Mouse (Mus musculus) heart, embryonic 11.5 days (tissue): ENCODE measurements around the gene Susd1. TPM values are rescaled to one million over a fixed set of nuclear protein-coding genes. Genes with fewer than 3 reads are reported as not detected.
A peak's percentile ranks its signal among the peaks of the same experiment; 100 is the strongest.

ENCODE experiments used
- ATAC-seq: fragments of 200-750 bp; cut with Nextera tagmentation; replicated peaks from 2 replicates; pipeline ENCODE4 v1.8.0; 2017; ENCODE audit warnings: moderate library complexity; ENCODE audit not compliant: insufficient number of reproducible peaks, low FRiP score, low TSS enrichment
- H3K27ac ChIP-seq: fragments of 300-500 bp; sonication (generic); 2 replicates; pipeline ENCODE4 v1.5.1; 2014; ENCODE audit warnings: mild to moderate bottlenecking, low read depth, low read length
- H3K27me3 ChIP-seq: fragments of 300-500 bp; sonication (generic); 2 replicates; pipeline ENCODE4 v1.6.1; 2014; ENCODE audit warnings: mild to moderate bottlenecking, low read length, mixed read lengths; ENCODE audit not compliant: control insufficient read depth, insufficient read depth
- H3K36me3 ChIP-seq: fragments of 300-500 bp; sonication (generic); 2 replicates; pipeline ENCODE4 v1.6.1; 2014; ENCODE audit warnings: mild to moderate bottlenecking, low read length, moderate library complexity, mixed read lengths; ENCODE audit not compliant: control insufficient read depth, insufficient read depth
- H3K4me1 ChIP-seq: fragments of 300-500 bp; sonication (generic); 2 replicates; pipeline ENCODE4 v1.6.1; 2014; ENCODE audit warnings: low read length; ENCODE audit not compliant: control insufficient read depth, insufficient read depth
- H3K4me2 ChIP-seq: fragments of 300-500 bp; sonication (generic); 2 replicates; pipeline ENCODE4 v1.6.1; 2014; ENCODE audit warnings: mild to moderate bottlenecking, moderate library complexity
- H3K4me3 ChIP-seq: fragments of 300-500 bp; sonication (generic); 2 replicates; pipeline ENCODE4 v1.5.1; 2014; ENCODE audit warnings: low read depth, low read length
- H3K9ac ChIP-seq: fragments of 300-500 bp; sonication (generic); 2 replicates; pipeline ENCODE4 v1.6.1; 2014; ENCODE audit warnings: mild to moderate bottlenecking, low read depth, low read length, moderate library complexity
- H3K9me3 ChIP-seq: fragments of 300-500 bp; sonication (generic); replicated peaks from 2 replicates; pipeline ENCODE4 v1.6.1; 2016; ENCODE audit warnings: low read length; ENCODE audit not compliant: control insufficient read depth
- WGBS: fragments of 180-500 bp; shearing (Covaris S2); extraction: QIAGEN DNeasy Blood & Tissue Kit; methylation state at CpG from one replicate; pipeline ENCODE4 v1.1.7; 2014; ENCODE audit not compliant: insufficient replicate concordance; 5-methylcytosine and 5-hydroxymethylcytosine counted together
- polyA plus RNA-seq: library from polyadenylated mRNA; unstranded; fragments of >200 nt; fragmentation: Nextera tagmentation; extraction: Ambion mirVana; gene quantifications from 2 replicates; pipeline ENCODE4 v1.2.1, GENCODE M21; 2014

The Susd1 gene
- polyA plus RNA-seq, 1 experiment from 2014 or later, result 5.4 TPM

DNA sequence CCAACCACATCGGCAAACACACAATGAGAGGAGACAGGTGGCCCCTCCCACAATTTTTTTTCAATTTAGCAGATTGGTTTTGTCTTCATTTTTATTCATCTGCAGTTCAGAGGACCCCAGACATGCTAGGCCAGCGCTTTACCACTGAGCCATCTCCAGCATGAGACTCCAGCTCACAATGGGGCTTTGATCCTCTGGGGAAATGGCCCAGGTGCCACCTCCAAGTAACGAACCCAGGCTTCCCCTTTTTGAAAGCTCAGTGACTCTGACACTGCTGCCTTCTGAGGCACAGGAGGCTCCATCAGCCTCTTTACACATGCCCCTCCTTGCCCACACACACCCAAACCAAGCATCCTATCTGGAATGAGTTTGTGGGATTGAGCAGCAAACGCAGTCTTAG lies 5.7 kb upstream of the Susd1 start:
- Histone ChIP-seq H3K9ac (no peak overlapping the region), H3K27me3 (no peaks in the 10 kb centered on the region), H3K4me1 (peaks cover 5% of the 10 kb centered on the region), H3K36me3 (no peaks in the 10 kb centered on the region), H3K9me3 (peaks cover 2% of the 10 kb centered on the region; the same call in 1 of the 2 replicates), H3K4me3 (no peak overlapping the region), H3K27ac (no peak overlapping the region), H3K4me2 (no peak overlapping the region)
- 76% methylated on average over 4 of the region's 4 CpGs for WGBS
- no peak for ATAC-seq

DNA sequence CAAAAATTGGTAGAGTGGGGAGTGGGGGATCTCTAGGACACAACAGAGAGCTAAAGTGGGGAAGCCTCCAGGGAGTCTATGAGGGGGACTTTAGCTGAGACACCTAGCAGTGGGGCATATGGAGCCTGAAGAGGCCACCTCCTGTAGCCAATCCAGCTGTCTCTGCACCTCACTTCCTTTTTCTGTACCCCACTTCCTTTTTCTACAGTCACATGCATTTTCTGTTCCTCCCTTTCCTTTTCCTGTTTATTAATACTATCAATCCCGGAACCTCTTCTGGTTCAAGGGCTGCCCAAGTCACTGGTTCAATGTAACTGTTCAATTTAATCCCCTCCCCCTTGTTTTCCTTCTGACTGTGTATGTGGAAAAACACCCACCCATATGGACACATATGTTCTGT lies 2.8 kb upstream of the Susd1 start:
- H3K36me3 ChIP-seq, result no peaks in the 10 kb centered on the region
- H3K27me3 ChIP-seq, result no peaks in the 10 kb centered on the region
- no peak overlapping the region for H3K4me3 ChIP-seq
- no peak; the same call in 1 of the 2 replicates for ATAC-seq
- WGBS, result 61% methylated on average over 1 of the region's 1 CpGs
- no peak overlapping the region for H3K4me2 ChIP-seq
- H3K9me3 ChIP-seq, result no peaks in the 10 kb centered on the region
- peaks cover 12% of the 10 kb centered on the region for H3K4me1 ChIP-seq
- H3K9ac ChIP-seq, result no peak overlapping the region
- H3K27ac ChIP-seq, result no peak overlapping the region

DNA sequence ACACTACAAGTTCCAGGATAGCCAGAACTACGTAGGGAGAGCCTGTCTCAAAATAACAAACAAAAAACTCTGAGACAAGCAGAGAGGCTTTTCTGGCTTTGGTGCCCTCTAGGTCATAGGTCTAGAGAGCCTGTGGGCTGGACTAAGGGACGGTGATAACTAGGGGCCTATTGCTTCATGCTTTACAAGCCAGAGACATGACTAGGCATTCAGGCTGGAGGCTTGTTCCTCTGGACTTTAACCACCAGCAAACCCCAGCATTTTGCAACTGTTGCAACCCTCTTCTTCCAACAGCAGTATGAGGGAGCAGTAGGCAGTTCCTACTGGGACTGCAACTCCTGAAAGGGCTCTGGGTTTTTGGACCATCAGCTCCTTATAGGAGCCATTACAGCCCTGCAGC lies 1.5 kb upstream of the Susd1 start:
- no peak overlapping the region for H3K4me3 ChIP-seq
- H3K27ac ChIP-seq, result no peak overlapping the region
- no peak overlapping the region for H3K9ac ChIP-seq
- H3K36me3 ChIP-seq, result no peaks in the 10 kb centered on the region
- WGBS, result 29% methylated on average over 2 of the region's 2 CpGs
- ATAC-seq, result no peak
- no peak overlapping the region for H3K4me2 ChIP-seq
- peaks cover 7% of the 10 kb centered on the region; the same call in 1 of the 2 replicates for H3K4me1 ChIP-seq
- H3K27me3 ChIP-seq, result no peaks in the 10 kb centered on the region
- no peaks in the 10 kb centered on the region for H3K9me3 ChIP-seq

DNA sequence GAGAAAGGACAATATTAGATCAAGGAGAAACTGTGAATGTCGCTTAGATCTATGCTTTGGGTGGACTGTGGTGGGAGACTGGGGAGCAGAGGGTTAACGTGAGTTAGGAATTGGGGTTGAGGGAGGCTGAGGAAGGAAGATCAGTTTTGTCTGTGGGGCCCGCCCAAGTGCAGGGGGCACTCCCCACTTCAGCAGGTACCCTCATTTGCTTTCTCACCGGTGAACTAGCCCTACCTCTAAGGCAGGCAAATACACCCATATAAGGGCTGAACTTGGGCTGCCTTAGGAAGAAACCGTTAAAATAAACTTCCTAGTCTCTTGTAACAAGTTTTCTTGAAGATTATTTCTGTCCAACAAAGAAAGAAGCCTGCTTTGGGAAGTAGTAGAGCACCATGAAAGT lies 608 bp upstream of the Susd1 start:
- no peak for ATAC-seq
- Histone ChIP-seq H3K27ac (no peak overlapping the region), H3K4me3 (peak overlapping the region; percentile 71; the same call in 1 of the 2 replicates), H3K4me1 (0 out of 2 replicates have a peak, but pooled peaks cover 7% of the 10 kb centered on the region), H3K4me2 (peak overlapping the region; percentile 98), H3K9me3 (no peaks in the 10 kb centered on the region), H3K27me3 (no peaks in the 10 kb centered on the region), H3K36me3 (no peaks in the 10 kb centered on the region), H3K9ac (peak overlapping the region; percentile 89)
- WGBS, result 25% methylated on average over 5 of the region's 5 CpGs

DNA sequence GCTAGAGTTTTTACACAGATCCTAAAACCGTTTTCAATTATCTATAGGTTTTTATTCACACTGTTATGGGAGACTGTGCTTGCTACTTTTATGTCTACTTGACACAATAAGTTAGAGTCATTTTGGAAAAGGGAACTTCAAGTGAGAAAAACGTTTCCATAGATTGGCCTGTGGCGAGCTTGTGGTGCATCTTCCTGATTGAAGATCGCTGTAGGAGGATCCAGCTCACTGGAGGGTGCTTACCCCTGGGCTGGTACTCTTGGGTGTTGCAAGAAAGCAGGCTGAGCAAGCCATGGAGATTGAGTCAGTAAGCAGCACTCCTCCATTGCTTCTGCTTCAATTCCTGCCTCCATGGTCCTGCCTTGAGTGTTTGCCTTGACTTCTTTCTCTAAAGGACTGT lies 2.5 kb downstream of the Susd1 start:
- Histone ChIP-seq H3K27me3 (no peaks in the 10 kb centered on the region), H3K4me3 (no peak overlapping the region), H3K9ac (no peak overlapping the region), H3K9me3 (no peaks in the 10 kb centered on the region), H3K36me3 (no peaks in the 10 kb centered on the region), H3K4me2 (no peak overlapping the region), H3K27ac (no peak overlapping the region), H3K4me1 (0 out of 2 replicates have a peak, but pooled peaks cover 7% of the 10 kb centered on the region)
- ATAC-seq, result no peak
- WGBS, result 88% methylated on average over 4 of the region's 4 CpGs

DNA sequence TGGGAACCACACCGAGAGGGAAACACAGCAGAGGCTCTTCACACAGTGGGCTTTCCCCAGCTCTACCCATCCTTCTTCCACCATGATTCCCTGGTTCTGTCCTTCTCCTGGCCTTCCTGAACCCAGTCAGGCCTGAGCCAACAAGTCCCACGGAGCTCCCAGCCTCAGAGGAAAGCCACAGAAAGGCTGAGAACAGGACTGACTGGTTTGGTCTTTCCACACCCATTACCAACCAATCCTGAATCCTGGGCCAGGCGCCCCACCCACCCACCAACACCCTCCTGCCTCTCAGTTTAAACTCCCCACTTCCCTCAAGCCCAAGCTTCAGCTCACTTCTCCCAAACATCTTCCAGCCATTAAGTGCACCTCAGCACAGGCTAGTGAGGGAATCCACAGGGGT lies 4.4 kb downstream of the Susd1 start:
- Histone ChIP-seq H3K9ac (no peak overlapping the region), H3K36me3 (no peaks in the 10 kb centered on the region), H3K27me3 (no peaks in the 10 kb centered on the region), H3K27ac (no peak overlapping the region), H3K9me3 (no peaks in the 10 kb centered on the region), H3K4me1 (0 out of 2 replicates have a peak, but pooled peaks cover 7% of the 10 kb centered on the region), H3K4me3 (no peak overlapping the region), H3K4me2 (no peak overlapping the region)
- ATAC-seq, result no peak
- whole genome bisulfite sequencing, result 65% methylated on average over 3 of the region's 3 CpGs

DNA sequence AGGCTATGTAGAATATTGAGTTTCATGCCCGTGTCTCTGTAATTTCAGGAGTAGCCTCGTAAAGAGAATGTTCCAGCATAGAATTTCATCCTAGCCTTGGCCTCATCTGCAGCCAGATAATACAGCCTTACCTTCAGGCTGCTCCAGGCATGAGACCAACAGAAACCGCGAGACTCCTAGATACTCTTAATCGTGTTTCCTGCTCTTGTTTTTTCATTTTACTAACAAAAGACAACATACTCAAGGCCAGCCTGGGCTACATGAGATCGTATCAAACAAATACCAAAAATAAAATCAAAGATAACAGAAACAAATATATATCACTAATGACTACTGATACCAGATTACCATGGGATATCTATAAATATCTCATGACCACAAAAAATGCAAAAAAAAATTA lies 9.3 kb downstream of the Susd1 start:
- no peak overlapping the region for H3K4me3 ChIP-seq
- no peak overlapping the region for H3K27ac ChIP-seq
- H3K4me2 ChIP-seq, result no peak overlapping the region
- no peaks in the 10 kb centered on the region for H3K9me3 ChIP-seq
- ATAC-seq, result no peak
- WGBS, result 77% methylated on average over 6 of the region's 6 CpGs
- H3K27me3 ChIP-seq, result no peaks in the 10 kb centered on the region
- H3K36me3 ChIP-seq, result no peaks in the 10 kb centered on the region
- H3K9ac ChIP-seq, result no peak overlapping the region
- no peaks in the 10 kb centered on the region; the same call in 1 of the 2 replicates for H3K4me1 ChIP-seq

DNA sequence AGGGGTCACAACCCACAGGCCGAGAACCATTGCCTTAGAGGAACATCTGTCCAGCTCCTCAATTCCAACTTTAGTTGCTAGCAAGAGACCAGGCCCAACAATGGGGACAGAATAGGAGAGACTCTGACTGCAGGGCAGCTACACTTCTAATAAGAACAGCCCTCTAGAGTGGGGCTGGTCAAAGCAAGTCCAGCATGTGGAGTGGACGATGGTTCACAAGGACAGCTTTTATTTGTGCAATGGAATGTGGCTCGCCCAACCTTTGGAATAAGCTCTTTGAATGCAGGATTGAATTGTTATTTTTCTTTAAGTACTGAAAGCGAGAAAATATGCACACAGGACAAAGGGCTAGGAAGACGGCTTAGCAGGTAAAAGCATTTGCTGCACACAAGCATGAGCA lies 12.0 kb downstream of the Susd1 start:
- no peak overlapping the region for H3K4me2 ChIP-seq
- no peak for ATAC-seq
- no peak overlapping the region for H3K27ac ChIP-seq
- H3K9ac ChIP-seq, result no peak overlapping the region
- H3K9me3 ChIP-seq, result no peaks in the 10 kb centered on the region
- WGBS, result 96% methylated on average over 5 of the region's 5 CpGs
- H3K36me3 ChIP-seq, result no peaks in the 10 kb centered on the region
- no peaks in the 10 kb centered on the region; the same call in 1 of the 2 replicates for H3K4me1 ChIP-seq
- H3K4me3 ChIP-seq, result no peak overlapping the region
- H3K27me3 ChIP-seq, result no peaks in the 10 kb centered on the region

DNA sequence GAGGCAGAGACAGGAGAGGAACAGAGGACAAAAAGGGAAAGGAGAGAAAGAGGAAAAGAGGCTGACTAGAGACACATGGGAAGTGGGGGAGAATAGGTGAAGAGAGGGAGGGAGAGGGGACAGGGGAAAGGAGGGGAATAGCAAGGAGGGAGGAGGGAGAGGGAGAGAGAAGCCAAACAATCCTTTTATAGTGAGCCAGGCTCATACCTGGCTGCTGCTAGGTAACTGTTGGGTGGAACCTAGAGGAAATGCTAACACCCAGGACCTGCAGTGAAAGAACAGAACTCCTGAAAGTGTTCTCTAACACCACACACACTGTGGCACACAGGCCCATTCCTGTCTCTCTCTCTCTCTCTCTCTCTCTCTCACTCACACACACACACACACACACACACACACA lies 15.6 kb downstream of the Susd1 start:
- Histone ChIP-seq H3K9me3 (no peaks in the 10 kb centered on the region), H3K4me3 (no peak overlapping the region), H3K4me2 (no peak overlapping the region), H3K4me1 (no peaks in the 10 kb centered on the region; the same call in 1 of the 2 replicates), H3K9ac (no peak overlapping the region), H3K27me3 (no peaks in the 10 kb centered on the region), H3K27ac (no peak overlapping the region), H3K36me3 (no peaks in the 10 kb centered on the region)
- no peak for ATAC-seq
